Mouse (Mus musculus): ENCODE measurements around the gene Dnaaf5.

The Dnaaf5 gene

DNA sequence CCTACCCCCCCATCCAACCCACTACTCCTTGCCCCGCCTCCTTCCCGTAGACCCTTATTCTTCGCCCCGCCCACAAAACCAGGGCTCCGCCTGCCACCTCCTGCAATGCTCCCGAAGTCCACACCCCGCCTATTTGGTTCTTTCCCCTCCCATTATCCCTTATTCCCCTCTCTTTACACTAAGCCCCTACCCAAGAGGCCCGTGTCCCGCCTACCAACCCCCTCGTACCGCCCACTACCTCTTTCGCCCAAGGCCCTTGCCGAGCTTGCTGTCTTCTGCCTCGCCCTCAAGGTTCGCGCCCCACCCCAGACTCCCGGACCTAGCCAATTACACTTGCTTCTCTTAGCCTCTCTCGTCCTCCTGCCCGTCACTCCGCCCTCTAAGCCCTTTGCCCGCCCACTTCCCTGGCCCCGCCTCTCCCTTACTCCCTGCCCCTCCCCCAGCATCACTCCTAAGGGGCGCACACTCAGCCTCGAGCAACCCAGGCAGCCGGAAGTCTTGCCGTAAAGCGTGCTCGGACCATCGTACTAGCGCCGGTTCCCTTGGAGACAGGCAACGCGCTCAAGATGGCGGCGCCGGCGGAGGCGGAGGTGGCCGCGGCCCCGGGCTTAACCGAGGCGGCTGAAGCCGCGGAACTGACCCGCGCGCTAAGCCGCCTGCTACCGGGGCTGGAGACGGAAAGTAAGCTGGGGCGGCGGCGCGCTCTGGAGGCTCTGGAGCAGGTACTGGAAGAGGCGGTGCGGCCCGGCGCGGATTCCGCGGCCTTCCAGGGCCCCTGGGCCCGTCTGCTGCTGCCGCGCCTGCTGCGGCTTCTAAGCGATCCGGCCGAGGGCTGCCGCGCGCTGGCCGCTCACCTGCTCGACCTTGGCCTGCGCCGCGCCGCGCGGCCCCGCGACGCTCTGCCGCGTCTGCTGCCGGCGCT lies at the start of gene Dnaaf5, which contains the start of gene Prkar1b:
Gene Dnaaf5, plus strand, starts transcription at position 543 of the 922 bp plus-strand sequence.
Gene Prkar1b, minus strand, starts transcription at position 321 of the 922 bp plus-strand sequence.
- DNase-seq (ENCODE audit: inconsistent age in 2 of 2, low spot score in 1 of 2): peak; percentile 98 to 99

DNA sequence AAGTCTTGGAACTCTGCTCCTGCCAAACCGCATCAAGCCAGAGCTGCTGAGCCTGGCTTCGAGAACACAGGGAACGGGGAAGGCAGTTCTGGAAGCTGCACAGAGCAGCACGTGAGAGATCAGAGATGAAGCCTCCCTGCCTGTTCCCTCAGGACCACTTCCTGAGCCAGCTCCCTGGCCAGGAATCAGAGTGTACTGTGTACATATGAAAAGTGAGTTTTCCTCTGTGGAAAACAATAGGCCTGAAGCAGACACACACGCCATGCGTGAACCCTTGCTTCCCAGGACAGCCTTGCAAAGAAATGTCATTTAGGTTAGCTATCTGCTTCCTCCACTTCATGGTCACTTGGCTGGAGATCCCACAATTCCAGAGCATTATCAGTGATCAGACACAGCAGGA lies 48.2 kb upstream of the Dnaaf5 start:
- no peak for DNase-seq (ENCODE audit: inconsistent age in 2 of 2, low spot score in 1 of 2)

DNA sequence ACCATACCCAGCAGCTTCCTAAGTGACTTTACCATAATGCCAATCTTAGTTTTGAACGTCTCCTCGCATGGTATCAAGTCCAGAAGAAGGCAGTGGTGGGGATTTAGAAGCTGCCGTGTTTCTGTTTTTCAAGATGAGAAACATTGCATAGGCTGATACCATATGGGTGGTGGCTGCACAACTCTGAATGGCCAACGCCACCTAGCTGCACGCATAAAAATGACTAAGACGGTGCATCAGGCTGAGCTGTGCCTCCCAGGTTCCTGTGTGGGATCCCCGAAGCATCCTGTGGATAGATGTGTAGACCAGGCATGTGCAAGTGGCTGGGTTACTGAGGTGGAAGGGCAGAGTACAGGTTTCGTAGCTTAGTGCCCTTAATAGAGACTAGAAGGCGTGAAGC lies 42.2 kb upstream of the Dnaaf5 start:
- DNase-seq (ENCODE audit: inconsistent age in 2 of 2, low spot score in 1 of 2): no peak

DNA sequence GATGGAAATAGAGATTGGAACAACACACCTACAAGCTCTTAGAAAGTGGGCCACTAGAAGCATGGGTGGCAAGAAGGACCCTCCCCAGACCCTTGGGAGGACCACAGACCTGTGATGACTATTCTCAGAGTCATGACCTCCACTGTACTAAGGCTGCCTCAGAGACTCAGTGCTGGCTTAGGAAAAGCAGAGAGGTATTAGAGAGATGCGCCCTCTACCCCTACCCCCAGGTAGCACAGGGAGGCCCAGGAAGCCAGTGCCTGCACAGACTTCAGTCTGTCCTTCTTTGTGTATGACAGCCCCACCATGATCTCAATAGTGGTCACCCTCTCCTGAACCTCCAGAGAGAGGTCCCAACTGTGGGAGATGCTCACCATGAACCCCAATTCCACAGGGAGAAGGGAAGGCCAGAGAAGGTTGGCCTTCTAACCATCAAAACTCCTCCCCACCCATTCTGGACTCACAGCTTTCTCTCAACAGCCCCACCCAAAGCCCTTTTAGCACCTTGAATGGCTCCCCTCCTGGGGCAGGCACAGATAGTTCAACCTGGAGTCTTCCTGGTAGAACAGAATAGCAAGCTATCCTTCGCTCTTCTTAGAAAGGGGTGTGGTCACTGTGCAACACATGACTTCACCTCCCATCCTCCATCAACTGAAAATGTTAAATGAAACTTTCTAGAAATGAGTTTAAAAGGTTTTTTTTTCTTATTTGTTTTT lies 39.7 kb upstream of the Dnaaf5 start:
- DNase-seq (ENCODE audit: inconsistent age in 2 of 2, low spot score in 1 of 2): no peak

DNA sequence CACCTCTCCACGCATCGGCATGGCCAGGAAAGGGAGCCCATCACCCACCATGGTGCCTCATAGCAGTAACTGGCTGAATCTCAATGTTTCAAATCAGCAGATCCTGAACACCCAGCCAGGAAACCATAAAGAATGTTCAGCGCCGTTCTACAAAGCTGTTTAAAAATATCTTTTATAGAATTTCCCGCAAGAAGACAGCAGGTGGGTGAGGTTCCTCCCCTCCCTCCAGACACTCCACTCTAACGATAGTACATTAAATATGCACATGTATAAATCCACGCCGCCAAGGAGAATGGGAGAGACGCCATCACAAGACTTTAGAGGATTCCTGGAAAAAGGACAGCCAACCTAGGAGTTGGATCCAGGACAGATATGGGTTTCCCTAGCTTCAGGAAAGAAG lies 38.0 kb upstream of the Dnaaf5 start:
- no peak for DNase-seq (ENCODE audit: inconsistent age in 2 of 2, low spot score in 1 of 2)

DNA sequence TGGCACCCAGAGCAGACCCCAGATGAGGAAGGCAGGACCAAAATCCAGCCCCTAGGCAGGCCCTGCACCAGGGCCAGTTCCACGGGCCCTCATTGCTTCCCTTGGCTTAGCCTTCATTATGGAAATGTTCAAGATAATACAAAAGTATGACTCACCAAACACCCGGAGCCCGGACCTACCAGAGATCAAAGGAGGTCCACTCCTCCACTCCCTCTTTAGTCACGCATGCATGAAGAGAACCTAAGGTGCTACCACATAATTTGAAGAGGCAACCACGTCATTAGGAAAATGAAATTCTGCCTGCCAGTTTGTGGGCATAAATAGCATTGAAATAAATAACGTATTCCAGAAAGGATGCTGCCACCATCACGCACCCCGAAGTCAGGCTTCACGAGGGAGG lies 37.6 kb upstream of the Dnaaf5 start:
- no peak for DNase-seq (ENCODE audit: inconsistent age in 2 of 2, low spot score in 1 of 2)

DNA sequence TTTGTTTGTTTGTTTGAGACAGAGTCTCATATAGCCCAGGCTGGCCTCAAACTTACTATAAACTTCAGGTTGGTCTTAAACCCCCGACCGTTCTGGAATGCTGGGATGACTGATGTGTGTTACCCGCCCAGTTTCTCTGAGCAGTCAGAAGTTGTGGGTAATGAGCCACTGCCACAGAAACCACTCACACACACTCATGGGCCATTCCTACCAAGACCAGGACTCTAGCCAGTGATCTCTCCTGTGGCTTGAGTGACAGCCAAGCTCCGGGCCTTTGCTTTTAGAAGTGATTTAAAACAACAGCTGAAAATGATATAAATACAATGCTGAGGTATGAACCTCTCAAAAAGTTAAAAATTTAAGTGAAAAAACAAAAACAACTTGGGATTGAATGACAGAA lies 35.1 kb upstream of the Dnaaf5 start:
- DNase-seq (ENCODE audit: inconsistent age in 2 of 2, low spot score in 1 of 2): no peak

DNA sequence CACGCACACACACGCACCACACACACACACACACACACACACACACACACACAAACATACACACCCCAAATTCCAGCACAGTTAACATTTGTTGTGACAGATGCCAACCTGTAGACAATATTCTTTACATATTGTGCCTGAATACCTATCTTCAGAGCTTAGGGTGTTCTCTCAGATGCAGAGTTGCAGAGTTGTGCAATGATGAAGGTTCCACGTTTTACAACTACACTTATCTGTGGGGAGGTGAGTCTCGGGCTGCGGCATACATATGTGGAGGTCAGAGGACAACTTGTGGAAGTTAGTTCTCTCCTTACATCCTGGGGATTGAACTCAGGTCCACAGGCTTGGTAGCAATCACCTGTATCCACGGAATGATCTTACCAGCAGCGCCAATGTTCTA lies 34.5 kb upstream of the Dnaaf5 start:
- no peak for DNase-seq (ENCODE audit: inconsistent age in 2 of 2, low spot score in 1 of 2)

DNA sequence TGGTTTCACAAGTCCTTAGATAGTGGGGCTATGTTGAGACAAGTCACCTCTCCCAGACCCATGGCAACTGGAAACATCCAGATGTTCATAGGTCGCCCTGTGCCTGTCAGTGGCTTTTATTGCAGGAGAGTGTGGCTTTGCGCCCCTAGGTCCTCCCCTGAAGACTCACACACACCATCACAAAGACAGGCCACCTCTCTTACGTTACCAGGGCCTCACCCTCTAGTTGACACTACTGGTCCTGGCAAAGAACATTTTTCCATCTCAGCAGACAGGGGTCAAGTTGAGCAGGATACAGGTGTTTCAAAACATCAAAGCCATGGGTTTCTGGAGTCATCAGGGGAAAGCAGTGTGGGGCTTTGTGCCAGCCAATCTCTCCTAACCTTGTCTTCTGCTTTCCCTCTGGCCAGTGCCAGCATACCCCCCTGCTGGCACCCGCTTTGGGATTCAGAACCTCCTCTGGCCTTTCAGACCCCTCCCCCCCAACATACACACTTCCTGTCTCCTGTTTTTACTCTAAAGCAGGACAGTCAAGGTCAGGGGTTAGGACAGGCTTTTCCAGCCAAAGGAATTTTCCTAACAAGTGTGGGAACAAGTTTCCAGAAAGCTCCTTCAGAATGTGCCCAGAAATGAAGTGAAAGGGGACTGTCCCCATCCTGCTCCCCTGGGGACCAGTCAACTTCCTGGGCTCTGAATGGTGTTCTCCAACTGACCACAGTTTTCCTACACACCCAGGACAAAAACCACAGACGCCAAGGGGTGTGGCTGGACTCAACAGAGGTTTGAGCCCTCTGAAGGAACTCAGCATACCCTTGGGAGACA lies 31.7 kb upstream of the Dnaaf5 start:
- DNase-seq (ENCODE audit: inconsistent age in 2 of 2, low spot score in 1 of 2): peak; percentile 31 to 63

DNA sequence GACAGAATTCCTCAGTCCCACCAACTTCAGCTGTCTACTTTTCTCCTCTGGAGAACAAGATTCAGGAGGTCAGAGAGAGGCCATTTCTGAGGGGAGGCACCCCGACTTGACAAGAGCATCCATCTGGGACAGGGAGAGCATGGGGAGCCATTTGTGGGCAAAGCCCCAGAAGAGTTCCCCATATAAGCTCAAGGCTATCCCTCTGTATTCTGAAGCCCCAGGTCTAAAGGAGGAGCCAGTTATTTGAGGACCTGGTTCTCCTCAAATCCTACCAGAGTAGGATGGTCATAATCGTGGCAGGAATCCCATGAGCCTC lies 31.1 kb upstream of the Dnaaf5 start:
- DNase-seq (ENCODE audit: inconsistent age in 2 of 2, low spot score in 1 of 2): no peak

DNA sequence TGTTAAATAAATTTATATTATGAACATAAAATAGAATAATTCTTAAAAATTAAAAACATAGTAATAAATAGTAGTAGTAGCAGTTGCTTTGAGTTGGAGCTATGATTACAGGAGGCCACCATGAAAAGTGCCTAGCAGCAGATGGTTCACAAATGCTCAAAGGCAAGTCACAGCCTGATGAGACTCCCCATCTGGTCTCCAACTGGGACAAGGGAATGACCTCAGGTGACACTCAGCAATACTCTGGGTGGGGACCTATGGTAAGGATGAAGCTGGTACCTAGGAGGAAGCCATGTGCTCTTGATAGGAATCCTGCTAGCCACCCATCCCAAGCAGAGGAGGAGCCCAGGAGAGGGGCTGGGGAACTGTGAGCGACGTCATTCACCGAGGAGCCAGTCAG lies 24.3 kb upstream of the Dnaaf5 start:
- no peak for DNase-seq (ENCODE audit: inconsistent age in 2 of 2, low spot score in 1 of 2)

DNA sequence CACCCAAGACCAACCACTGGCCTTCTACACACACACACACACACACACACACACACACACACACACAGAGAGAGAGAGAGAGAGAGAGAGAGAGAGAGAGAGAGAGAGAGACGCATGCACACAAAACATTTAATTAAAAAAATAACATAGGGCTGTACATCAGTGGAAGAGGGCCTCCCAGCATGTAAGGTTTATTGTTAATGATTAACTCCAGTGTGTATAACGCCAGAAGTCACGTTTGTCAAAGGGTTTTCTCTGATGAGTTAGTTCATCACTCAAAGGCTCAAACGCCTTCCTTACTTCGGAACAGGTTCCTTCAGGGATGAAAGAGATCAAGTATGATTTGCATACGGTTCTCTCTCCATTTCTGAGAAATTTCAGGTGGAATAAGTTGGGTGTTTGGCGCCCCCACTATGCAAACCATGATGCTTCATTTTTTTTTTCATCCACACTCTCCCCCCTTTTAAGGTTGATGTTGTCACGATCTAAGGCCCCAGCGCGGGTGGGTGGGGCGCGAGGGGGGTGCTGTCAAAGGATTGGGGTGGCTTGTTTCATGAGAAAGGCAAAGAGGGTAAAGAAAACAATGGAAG lies 21.5 kb upstream of the Dnaaf5 start:
- DNase-seq (ENCODE audit: inconsistent age in 2 of 2, low spot score in 1 of 2): no peak

DNA sequence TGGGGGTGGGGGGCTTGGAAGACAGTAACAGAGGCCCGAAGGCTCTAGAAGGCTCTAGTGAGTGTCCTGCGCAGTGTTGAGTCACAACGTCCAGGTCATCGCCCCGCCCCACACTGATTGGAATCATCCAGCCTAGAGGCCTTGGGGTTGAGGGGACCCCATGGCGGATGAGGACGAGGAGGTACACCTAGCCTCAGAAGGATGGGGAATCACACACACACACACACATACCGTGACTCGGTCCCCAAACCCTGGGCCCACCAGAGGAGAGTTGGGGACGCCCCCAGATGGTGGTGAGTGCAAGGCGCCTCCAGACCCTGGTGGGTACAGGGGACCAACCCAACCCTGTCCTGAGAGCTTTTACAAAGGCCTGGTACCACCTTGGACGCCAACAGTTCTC lies 20.9 kb upstream of the Dnaaf5 start:
- DNase-seq (ENCODE audit: inconsistent age in 2 of 2, low spot score in 1 of 2): peak; percentile 71 to 82

DNA sequence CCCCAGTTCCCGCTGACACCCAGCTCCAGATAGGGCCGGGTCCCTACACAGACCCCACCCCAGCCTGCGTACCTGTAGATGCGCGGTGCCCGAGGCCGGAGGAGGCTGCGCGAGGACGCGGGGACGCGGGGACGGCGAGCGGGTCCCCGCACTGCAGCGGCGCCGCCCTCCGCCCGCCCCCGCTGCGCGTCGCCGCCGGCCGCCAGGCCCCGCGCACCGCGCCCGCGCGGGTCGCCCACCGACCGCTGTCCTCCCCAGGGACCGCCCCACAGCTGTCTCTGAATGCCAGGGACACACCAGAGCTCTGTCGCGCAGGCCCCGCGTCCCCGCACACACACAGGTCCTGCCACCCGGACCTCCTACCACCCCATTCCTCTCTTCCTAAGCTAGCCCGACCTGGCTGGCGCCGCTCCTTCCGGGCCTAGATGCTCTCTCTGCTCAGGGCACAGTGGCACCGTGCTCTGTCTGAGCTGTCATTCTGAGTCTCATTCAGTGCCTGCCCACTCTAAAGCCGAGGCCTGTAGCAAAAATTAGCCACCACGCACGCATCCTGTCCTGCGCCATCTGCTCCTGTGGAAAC lies 20.4 kb upstream of the Dnaaf5 start:
- peak; percentile 51 to 76 for DNase-seq (ENCODE audit: inconsistent age in 2 of 2, low spot score in 1 of 2)

DNA sequence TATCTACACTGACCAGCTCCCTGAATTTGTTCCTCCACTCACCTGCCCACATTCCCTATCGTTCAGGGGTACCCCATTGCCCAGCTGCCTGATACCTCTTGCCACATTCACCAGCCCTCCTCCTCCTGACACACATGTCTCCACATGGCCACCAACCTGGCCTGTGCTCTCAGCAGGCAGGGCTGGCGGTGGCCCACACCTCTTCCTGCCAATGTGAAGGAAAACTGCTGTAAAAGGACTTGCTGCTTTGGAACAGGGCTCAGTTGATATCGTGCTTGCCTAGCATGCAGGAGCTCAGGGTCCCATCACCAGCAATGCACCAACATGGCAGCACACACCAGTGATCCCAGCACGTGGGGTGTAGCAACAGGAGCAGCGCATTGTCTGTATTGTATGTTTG lies 19.7 kb upstream of the Dnaaf5 start:
- no peak for DNase-seq (ENCODE audit: inconsistent age in 2 of 2, low spot score in 1 of 2)

DNA sequence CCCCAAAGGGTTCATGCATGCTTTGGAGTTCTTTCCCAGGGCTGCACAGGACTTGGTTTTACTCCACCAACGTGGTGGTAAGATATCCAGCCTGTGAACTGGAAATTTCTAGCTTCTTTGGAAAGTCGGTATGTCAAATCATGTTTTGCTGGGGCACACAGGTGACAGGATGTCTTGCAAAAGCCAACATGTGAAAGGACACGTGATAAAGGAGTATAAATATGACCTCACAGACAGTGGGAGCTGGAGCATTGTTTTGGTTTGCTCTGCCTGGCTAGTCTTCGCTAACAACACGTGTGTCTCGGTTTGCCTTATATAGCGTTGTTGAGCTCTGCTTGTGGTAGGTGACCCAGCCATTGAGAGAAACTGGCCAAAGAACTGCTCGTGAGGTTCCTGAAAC lies 15.5 kb upstream of the Dnaaf5 start:
- DNase-seq (ENCODE audit: inconsistent age in 2 of 2, low spot score in 1 of 2): no peak

DNA sequence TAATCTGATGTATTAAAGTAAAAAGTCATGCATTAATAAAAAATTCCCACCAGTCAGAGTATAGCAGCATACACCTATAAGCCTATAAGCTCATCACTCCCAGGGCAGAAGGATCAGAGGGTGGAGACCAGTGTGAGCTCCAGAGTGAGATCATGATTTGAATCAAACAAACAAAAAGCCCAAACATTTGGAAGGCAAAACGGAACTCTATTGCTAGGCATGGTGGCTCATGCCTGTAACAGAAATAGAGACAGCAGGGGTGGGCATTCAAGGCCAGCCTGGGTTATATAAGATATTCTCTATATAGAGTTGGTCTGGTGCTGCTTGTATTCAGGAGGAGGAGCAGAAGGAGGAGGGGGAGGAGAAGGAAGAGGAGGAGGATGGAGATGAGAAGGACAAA lies 13.7 kb upstream of the Dnaaf5 start:
- no peak for DNase-seq (ENCODE audit: inconsistent age in 2 of 2, low spot score in 1 of 2)

DNA sequence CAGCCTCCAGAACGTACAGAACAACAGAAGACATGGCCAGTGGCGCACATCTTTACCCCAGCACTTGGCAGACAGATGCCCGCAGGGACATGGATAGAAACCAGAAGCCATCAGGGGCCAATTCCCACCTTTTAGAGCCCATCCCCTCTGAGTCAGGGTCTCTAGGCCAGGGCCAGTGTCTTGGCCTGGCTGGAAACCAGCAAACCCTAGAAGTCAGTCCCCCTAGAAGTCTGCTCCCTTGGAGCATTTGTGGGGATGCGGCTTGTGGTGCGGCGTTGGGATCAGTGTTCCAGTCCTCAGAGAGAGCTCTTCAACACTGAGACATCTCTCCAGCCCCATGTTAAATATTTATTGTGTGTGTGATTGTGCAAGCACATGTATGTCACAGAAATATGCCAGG lies 12.8 kb upstream of the Dnaaf5 start:
- DNase-seq (ENCODE audit: inconsistent age in 2 of 2, low spot score in 1 of 2): no peak

DNA sequence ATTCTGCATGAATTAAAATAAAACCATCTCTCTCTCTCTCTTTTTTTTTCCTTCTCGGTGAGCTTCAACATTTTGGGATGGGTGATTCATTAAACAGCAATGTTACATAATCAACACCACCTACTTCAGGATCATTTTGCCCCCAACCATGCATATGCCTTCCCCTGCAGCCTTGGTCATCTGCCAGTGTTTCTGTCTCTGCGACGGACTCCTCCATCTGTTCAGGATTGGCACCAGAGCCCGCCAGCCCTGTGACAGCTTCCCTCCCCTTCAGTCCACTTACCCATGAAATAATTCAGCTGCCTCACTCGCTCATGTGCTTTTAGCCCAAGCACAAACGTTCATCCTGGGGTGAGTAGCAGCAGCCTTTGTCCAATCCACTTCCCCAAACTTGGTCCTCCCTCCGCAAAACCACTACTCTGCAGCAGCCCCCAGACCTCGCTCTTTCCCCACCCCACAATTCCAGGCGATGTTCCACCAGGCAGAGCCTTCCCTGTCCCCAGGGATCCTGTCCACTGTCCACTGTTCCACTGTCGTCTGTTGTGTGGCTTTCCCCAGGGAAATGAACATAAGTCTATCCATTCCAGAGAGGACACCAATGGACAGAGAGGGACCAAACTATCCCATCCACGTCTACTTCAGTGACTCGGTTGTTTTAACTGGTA lies 11.6 kb upstream of the Dnaaf5 start:
- DNase-seq (ENCODE audit: inconsistent age in 2 of 2, low spot score in 1 of 2): no peak

DNA sequence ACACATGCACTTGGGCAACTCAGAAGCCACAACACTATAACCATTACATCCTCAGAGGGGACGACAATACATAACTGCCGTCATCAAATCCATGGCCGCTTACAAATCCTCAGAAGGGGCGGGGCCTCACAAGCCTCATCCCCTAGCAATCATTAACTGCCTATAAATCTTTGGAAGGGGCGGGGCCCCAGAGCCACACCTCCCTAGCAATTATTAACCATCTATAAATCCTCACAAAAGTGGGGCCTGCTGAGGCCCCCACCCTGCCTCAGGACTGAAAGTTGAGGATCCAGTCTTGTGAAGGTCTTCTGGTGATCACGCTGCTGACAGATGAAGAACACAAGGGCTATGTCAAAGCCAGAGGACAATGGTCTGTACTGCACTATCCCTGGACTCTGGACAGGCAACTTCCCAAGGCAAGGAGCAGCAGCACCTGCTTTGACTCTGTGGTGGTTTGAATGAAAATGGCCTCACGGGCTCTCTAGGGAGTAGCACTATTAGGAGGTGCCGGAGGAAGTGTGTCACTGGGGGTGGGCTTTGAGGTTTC lies 11.0 kb upstream of the Dnaaf5 start:
- no peak for DNase-seq (ENCODE audit: inconsistent age in 2 of 2, low spot score in 1 of 2)
